Mouse (Mus musculus) midbrain, embryonic 12.5 days (tissue): ENCODE data around the gene Slc19a3. TPM values are rescaled to one million over a fixed set of nuclear protein-coding genes. Genes with fewer than 3 reads are reported as not detected.
"Not testable (repeated sequence)": the region's sequence is repeated elsewhere in the genome, so short reads cannot be mapped to it uniquely, and the experiment has no call there.

ENCODE experiments used
- ATAC-seq: fragments of 200-750 bp; cut with Nextera tagmentation; 2 replicates; pipeline ENCODE4 v1.8.0; 2017; ENCODE audit warnings: low read depth, moderate TSS enrichment, moderate library complexity; ENCODE audit not compliant: low FRiP score
- H3K27ac ChIP-seq: fragments of 300-500 bp; sonication (generic); replicated peaks from 2 replicates; pipeline ENCODE4 v1.5.1; 2016; ENCODE audit warnings: mild to moderate bottlenecking
- H3K27me3 ChIP-seq: fragments of 300-500 bp; sonication (generic); 2 replicates; pipeline ENCODE4 v1.6.1; 2016; ENCODE audit warnings: mild to moderate bottlenecking
- H3K36me3 ChIP-seq: fragments of 300-500 bp; sonication (generic); 2 replicates; pipeline ENCODE4 v1.6.1; 2016
- H3K4me1 ChIP-seq: fragments of 300-500 bp; sonication (generic); 2 replicates; pipeline ENCODE4 v1.6.1; 2016
- H3K4me2 ChIP-seq: fragments of 300-500 bp; sonication (generic); replicated peaks from 2 replicates; pipeline ENCODE4 v1.6.1; 2016; ENCODE audit warnings: mild to moderate bottlenecking, moderate library complexity
- H3K4me3 ChIP-seq: fragments of 300-500 bp; sonication (generic); 2 replicates; pipeline ENCODE4 v1.5.1; 2016; ENCODE audit warnings: mild to moderate bottlenecking
- H3K9ac ChIP-seq: fragments of 300-500 bp; sonication (generic); replicated peaks from 2 replicates; pipeline ENCODE4 v1.6.1; 2016; ENCODE audit warnings: mild to moderate bottlenecking, moderate library complexity
- H3K9me3 ChIP-seq: fragments of 300-500 bp; sonication (generic); 2 replicates; pipeline ENCODE4 v1.6.1; 2016; ENCODE audit warnings: mild to moderate bottlenecking
- WGBS: fragments of 180-500 bp; shearing (Covaris S2); methylation state at CpG from one replicate; pipeline ENCODE4 v1.1.7; 2016; 5-methylcytosine and 5-hydroxymethylcytosine counted together
- polyA plus RNA-seq: library from polyadenylated mRNA; unstranded; fragments of >200 nt; fragmentation: Nextera tagmentation; extraction: Ambion mirVana; gene quantifications from 2 replicates; pipeline ENCODE4 v1.2.1, GENCODE M21; 2016

Slc19a3 gene
- polyA plus RNA-seq, 1 experiment from 2014 or later: 0.51 TPM

GRCm38 (mm10) chr1:83042380-83042779 is 4.1 kb upstream of the Slc19a3 start, which contains the start of gene Krtap28-10:
Gene Krtap28-10, minus strand, starts transcription at chr1:83042480.
- peaks cover 5% of the 10 kb centered on the region; the same call in 1 of the 2 replicates for H3K4me1 ChIP-seq
- no peak for ATAC-seq
- H3K9me3 ChIP-seq: no peaks in the 10 kb centered on the region
- no peak within 1 kb of the TSS for H3K4me2 ChIP-seq
- H3K27me3 ChIP-seq: no peaks in the 10 kb centered on the region
- no peaks in the 10 kb centered on the region for H3K36me3 ChIP-seq
- 95% methylated on average over 2 of the region's 2 CpGs for WGBS
- H3K9ac ChIP-seq: no peak within 1 kb of the TSS
- H3K4me3 ChIP-seq: no peak within 1 kb of the TSS
- no peak within 1 kb of the TSS for H3K27ac ChIP-seq

DNA sequence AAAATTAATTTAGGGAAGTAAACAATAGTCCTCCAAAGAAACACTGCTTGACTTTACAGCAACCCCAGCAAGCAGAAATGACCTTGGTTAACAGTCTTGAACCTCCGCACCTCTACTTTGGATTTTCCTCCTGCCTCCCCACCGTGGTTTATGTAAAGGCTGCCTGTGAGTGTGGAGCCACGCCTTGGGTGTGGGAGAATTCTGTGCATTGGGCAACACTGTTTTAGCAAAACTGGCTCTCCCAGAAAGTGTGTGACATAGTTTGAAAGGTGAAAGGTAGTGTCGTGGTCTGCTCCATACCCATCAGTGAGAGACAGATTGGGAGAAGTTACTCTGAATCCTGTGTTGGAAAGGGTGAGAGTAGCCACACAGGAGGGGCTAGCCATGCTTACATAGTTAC is 832 bp upstream of the Slc19a3 start:
- Histone ChIP-seq H3K27ac (no peak overlapping the region), H3K9ac (no peak overlapping the region), H3K36me3 (no peaks in the 10 kb centered on the region), H3K4me2 (no peak overlapping the region), H3K9me3 (no peaks in the 10 kb centered on the region), H3K4me1 (peaks cover 5% of the 10 kb centered on the region; the same call in 1 of the 2 replicates), H3K27me3 (no peaks in the 10 kb centered on the region), H3K4me3 (no peak overlapping the region)
- 74% methylated on average over 4 of the region's 4 CpGs for WGBS
- no peak for ATAC-seq

DNA sequence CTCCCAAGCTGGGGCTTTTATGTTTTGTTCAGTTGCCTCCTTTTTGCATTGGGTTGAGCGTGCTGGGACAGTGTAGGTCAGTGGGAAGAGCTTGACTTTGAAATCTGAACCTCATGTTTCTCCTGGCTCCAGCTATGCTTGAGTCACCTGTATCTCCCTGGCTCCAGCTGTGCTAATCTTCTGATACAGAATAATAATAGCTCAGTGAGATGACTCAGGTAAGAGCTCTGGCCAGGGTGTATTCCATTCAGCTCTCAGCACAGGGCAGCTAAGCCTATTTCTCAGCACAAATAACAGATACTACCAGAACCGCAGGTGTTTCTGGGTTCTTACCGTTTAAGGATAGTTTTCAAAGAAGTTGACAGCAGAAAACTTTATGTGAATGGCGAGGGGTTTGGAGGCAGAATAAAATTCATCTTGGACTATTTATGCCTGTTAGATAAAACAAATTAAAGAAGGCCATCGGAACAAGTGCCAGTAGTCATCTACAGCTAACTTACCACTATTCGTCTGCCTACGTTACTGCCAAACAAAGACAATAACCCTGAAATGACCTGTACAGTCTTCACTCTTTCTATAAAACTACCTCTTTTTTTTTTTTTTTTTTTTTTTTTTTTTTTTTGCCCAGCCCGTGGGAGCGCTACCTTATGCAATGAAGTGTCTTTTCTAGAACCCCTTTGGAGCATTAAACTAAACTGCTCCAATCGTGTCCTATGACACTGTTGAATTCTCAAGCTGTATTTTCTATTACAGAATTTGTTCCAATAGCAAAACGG is 1.2 kb downstream of the Slc19a3 start:
- H3K9ac ChIP-seq: no peak overlapping the region
- H3K27ac ChIP-seq: no peak overlapping the region
- no peak overlapping the region for H3K4me2 ChIP-seq
- H3K4me3 ChIP-seq: no peak overlapping the region
- 71% methylated on average over 11 of the region's 11 CpGs for WGBS
- ATAC-seq: no peak
- H3K27me3 ChIP-seq: no peaks in the 10 kb centered on the region
- H3K36me3 ChIP-seq: no peaks in the 10 kb centered on the region
- H3K9me3 ChIP-seq: no peaks in the 10 kb centered on the region
- peaks cover 5% of the 10 kb centered on the region; the same call in 1 of the 2 replicates for H3K4me1 ChIP-seq

- Histone ChIP-seq H3K36me3 (no peaks in the 10 kb centered on the region), H3K4me2 (no peak overlapping the region), H3K9me3 (no peaks in the 10 kb centered on the region), H3K27ac (no peak overlapping the region), H3K4me1 (peaks cover 5% of the 10 kb centered on the region; the same call in 1 of the 2 replicates), H3K27me3 (no peaks in the 10 kb centered on the region), H3K4me3 (no peak overlapping the region), H3K9ac (no peak overlapping the region)
- 73% methylated on average over 5 of the region's 5 CpGs for WGBS
- ATAC-seq: no peak
Observed at GRCm38 (mm10) chr1:83034509-83034908, 3.7 kb downstream of the Slc19a3 start.

DNA sequence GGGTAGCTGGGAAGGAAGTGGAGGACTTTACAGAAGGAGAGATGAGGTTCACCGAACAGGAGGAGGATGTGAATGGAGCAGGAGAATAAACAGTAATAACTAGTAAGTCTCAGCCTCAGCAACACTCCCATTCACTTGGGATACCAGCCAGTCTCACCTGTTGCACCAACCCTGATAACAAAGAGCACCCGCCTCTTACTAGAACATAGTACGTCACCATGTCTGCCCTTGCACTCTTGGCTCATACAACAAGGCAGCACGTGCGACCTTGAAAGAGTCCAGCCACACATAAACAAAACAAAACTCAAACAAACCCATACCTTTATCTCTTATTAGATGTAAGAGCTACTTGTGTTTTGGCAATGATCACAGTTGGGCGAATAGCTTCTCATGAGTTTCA is 5.7 kb downstream of the Slc19a3 start:
- no peak overlapping the region for H3K27ac ChIP-seq
- WGBS: 92% methylated on average over 6 of the region's 6 CpGs
- H3K4me2 ChIP-seq: no peak overlapping the region
- no peaks in the 10 kb centered on the region for H3K36me3 ChIP-seq
- H3K9me3 ChIP-seq: no peaks in the 10 kb centered on the region
- H3K9ac ChIP-seq: no peak overlapping the region
- no peaks in the 10 kb centered on the region for H3K27me3 ChIP-seq
- no peak overlapping the region for H3K4me3 ChIP-seq
- 0 out of 2 replicates have a peak, but pooled peaks cover under 1% of the 10 kb centered on the region for H3K4me1 ChIP-seq
- no peak for ATAC-seq

DNA sequence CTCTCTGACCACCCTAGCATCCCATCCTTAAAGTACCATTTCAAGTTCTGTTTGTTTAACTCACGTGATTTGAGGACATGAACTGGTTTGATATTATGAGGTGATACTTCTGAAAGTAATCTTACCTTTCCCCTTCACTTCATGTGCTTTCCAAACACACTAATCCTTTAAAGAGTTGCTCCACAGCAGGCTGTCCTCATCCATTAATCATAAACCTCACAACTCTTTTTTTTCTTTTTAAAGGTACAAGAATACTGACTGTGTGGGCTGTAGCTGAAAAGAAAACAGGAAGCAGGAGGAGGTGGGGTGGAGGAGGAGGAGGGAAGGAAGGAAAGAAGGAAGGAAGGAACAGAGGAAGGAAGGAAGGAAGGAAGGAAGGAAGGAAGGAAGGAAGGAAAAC is 6.3 kb downstream of the Slc19a3 start:
- WGBS: 46% methylated on average over 1 of the region's 1 CpGs
- H3K27ac ChIP-seq: no peak overlapping the region
- H3K9me3 ChIP-seq: no peaks in the 10 kb centered on the region
- no peaks in the 10 kb centered on the region for H3K36me3 ChIP-seq
- no peak for ATAC-seq
- H3K9ac ChIP-seq: no peak overlapping the region
- H3K4me1 ChIP-seq: no peaks in the 10 kb centered on the region
- H3K4me2 ChIP-seq: no peak overlapping the region
- H3K4me3 ChIP-seq: no peak overlapping the region
- no peaks in the 10 kb centered on the region for H3K27me3 ChIP-seq

GRCm38 (mm10) chr1:83016556-83016955 is 21.7 kb downstream of the Slc19a3 start:
- Histone ChIP-seq H3K9me3 (no peaks in the 10 kb centered on the region), H3K36me3 (no peaks in the 10 kb centered on the region), H3K4me1 (no peaks in the 10 kb centered on the region), H3K4me3 (no peak overlapping the region), H3K9ac (no peak overlapping the region), H3K27me3 (no peaks in the 10 kb centered on the region), H3K4me2 (no peak overlapping the region), H3K27ac (no peak overlapping the region)
- WGBS: 67% methylated on average over 1 of the region's 1 CpGs
- no peak for ATAC-seq

GRCm38 (mm10) chr1:83015329-83015879 is 22.8 kb downstream of the Slc19a3 start:
- no peak overlapping the region for H3K9ac ChIP-seq

GRCm38 (mm10) chr1:83014477-83014876 is 23.8 kb downstream of the Slc19a3 start:
- Histone ChIP-seq H3K9ac (no peak overlapping the region), H3K36me3 (no peaks in the 10 kb centered on the region), H3K27ac (no peak overlapping the region), H3K4me1 (no peaks in the 10 kb centered on the region), H3K9me3 (no peaks in the 10 kb centered on the region), H3K4me2 (no peak overlapping the region), H3K4me3 (no peak overlapping the region), H3K27me3 (no peaks in the 10 kb centered on the region)
- 95% methylated on average over 3 of the region's 3 CpGs for WGBS
- no peak for ATAC-seq

More at GRCm38 (mm10) chr1:83015329-83015879, 22.8 kb downstream of the Slc19a3 start:
- H3K36me3 ChIP-seq: no peaks in the 10 kb centered on the region
- H3K4me1 ChIP-seq: no peaks in the 10 kb centered on the region
- no peaks in the 10 kb centered on the region for H3K9me3 ChIP-seq
- no peak overlapping the region for H3K4me2 ChIP-seq
- no peak for ATAC-seq
- WGBS: 83% methylated on average over 10 of the region's 10 CpGs
- H3K4me3 ChIP-seq: no peak overlapping the region
- H3K27me3 ChIP-seq: no peaks in the 10 kb centered on the region
- H3K27ac ChIP-seq: no peak overlapping the region

DNA sequence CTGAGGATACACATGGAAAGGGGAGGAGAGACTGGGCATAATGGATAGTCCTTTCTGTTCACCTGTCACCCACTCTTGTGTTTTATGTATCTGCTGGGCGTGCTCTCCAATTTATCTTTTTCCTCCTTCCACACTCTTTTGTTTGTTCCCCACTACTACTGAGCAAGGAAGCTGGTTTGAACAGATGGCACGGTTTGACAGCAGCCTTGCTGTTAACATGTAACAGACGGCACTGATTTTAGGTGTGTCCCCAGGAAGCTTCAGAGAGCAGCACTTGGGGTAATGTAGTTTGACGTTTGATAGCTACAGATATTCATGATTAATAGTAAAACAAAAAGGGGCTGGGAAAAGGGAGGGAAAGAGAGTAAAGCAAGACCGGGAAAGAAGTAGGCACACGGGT is 30.8 kb downstream of the Slc19a3 start:
- Histone ChIP-seq H3K36me3 (no peaks in the 10 kb centered on the region), H3K4me3 (no peak overlapping the region), H3K4me1 (no peaks in the 10 kb centered on the region), H3K27ac (no peak overlapping the region), H3K27me3 (no peaks in the 10 kb centered on the region), H3K9ac (no peak overlapping the region), H3K4me2 (no peak overlapping the region), H3K9me3 (no peaks in the 10 kb centered on the region)
- WGBS: 91% methylated on average over 6 of the region's 6 CpGs
- ATAC-seq: no peak

- Histone ChIP-seq H3K9ac (no peak overlapping the region), H3K4me1 (no peaks in the 10 kb centered on the region), H3K27ac (no peak overlapping the region), H3K27me3 (no peaks in the 10 kb centered on the region), H3K4me2 (no peak overlapping the region), H3K9me3 (no peaks in the 10 kb centered on the region), H3K4me3 (no peak overlapping the region), H3K36me3 (no peaks in the 10 kb centered on the region)
- WGBS: 83% methylated on average over 8 of the region's 8 CpGs
- no peak for ATAC-seq
Observed at GRCm38 (mm10) chr1:83006218-83007179, 31.7 kb downstream of the Slc19a3 start.

GRCm38 (mm10) chr1:83000306-83000705 is 37.9 kb downstream of the Slc19a3 start, which contains the start of gene Gm47959:
Gene Gm47959, plus strand, starts transcription at chr1:83000548.
- not testable (repeated sequence) for H3K4me2 ChIP-seq, H3K4me3 ChIP-seq, H3K27me3 ChIP-seq, H3K9ac ChIP-seq, H3K9me3 ChIP-seq, H3K4me1 ChIP-seq, ATAC-seq, H3K36me3 ChIP-seq, H3K27ac ChIP-seq
- WGBS: 97% methylated on average over 9 of the region's 9 CpGs
